Mouse (Mus musculus): ENCODE measurements around the gene Eomes. TPM values are rescaled to one million over a fixed set of nuclear protein-coding genes. Genes with fewer than 3 reads are reported as not detected.

Eomes gene
- polyA plus RNA-seq, 1 experiment from 2014 or later = 1.6 TPM

GRCm38 (mm10) chr9:118506404-118507231 lies 28.6 kb downstream of the Eomes start:
- under 1% methylated on average over 57 of the region's 57 CpGs for WGBS
- Histone ChIP-seq H3K27ac (replicated peaks; ENCODE audit: low read depth, low read length) (peak overlapping the region; percentile 81), H3K4me2 (ENCODE audit: low read length) (peak overlapping the region; percentile 99), H3K27me3 (ENCODE audit: control insufficient read depth, insufficient read depth, low read length) (no peaks in the 10 kb centered on the region), H3K4me3 (replicated peaks; ENCODE audit: low read depth, low read length) (peak overlapping the region; percentile 96), H3K9ac (replicated peaks; ENCODE audit: low read length) (peak overlapping the region; percentile 91), H3K36me3 (ENCODE audit: control insufficient read depth, insufficient read depth, low read length) (0 out of 2 replicates have a peak, but pooled peaks cover 4% of the 10 kb centered on the region), H3K9me3 (ENCODE audit: control insufficient read depth, low read length) (no peaks in the 10 kb centered on the region), H3K4me1 (ENCODE audit: control insufficient read depth, insufficient read depth, low read length) (peaks cover 21% of the 10 kb centered on the region)
- ATAC-seq (ENCODE audit: low FRiP score, low TSS enrichment) = peak; percentile 65
- DNase-seq = peak; percentile 16

DNA sequence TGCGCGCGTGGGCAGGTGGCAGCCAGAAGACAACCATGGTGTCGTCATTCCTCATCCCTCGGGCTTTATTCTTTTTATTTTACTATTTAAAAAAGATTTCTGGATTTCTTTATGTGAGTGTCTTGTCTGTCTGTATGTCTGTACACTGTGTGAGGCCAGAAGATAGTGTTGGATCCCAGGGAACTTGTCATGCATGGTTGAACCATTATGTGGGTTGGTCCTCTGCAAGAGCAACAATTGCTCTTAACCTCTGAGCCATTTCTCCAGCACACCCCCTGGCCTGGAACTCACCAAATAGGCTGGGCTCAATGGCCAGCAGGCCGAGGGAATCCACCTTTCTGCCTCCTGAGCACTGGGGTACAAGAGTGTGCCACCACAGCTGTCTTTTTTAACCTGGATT lies 29.5 kb downstream of the Eomes start:
- H3K4me3 ChIP-seq (replicated peaks; ENCODE audit: low read depth, low read length) = peak overlapping the region; percentile 96
- 0 out of 2 replicates have a peak, but pooled peaks cover 4% of the 10 kb centered on the region for H3K36me3 ChIP-seq (ENCODE audit: control insufficient read depth, insufficient read depth, low read length)
- WGBS = 65% methylated on average over 6 of the region's 6 CpGs
- DNase-seq (no peak), ATAC-seq (ENCODE audit: low FRiP score, low TSS enrichment) (no peak)
- H3K9ac ChIP-seq (replicated peaks; ENCODE audit: low read length) = peak overlapping the region; percentile 23; the same call in 1 of the 2 replicates
- H3K9me3 ChIP-seq (ENCODE audit: control insufficient read depth, low read length) = no peaks in the 10 kb centered on the region
- no peak overlapping the region for H3K27ac ChIP-seq (replicated peaks; ENCODE audit: low read depth, low read length)
- no peaks in the 10 kb centered on the region for H3K27me3 ChIP-seq (ENCODE audit: control insufficient read depth, insufficient read depth, low read length)
- H3K4me2 ChIP-seq (ENCODE audit: low read length) = peak overlapping the region; percentile 99
- H3K4me1 ChIP-seq (ENCODE audit: control insufficient read depth, insufficient read depth, low read length) = peaks cover 21% of the 10 kb centered on the region

- no peak overlapping the region for H3K9ac ChIP-seq (replicated peaks; ENCODE audit: low read length)
- 87% methylated on average over 7 of the region's 7 CpGs for WGBS
- no peaks in the 10 kb centered on the region for H3K9me3 ChIP-seq (ENCODE audit: control insufficient read depth, low read length)
- no peak overlapping the region for H3K4me3 ChIP-seq (replicated peaks; ENCODE audit: low read depth, low read length)
- 0 out of 2 replicates have a peak, but pooled peaks cover 6% of the 10 kb centered on the region for H3K36me3 ChIP-seq (ENCODE audit: control insufficient read depth, insufficient read depth, low read length)
- H3K27me3 ChIP-seq (ENCODE audit: control insufficient read depth, insufficient read depth, low read length) = no peaks in the 10 kb centered on the region
- H3K4me2 ChIP-seq (ENCODE audit: low read length) = no peak overlapping the region
- peaks cover 21% of the 10 kb centered on the region for H3K4me1 ChIP-seq (ENCODE audit: control insufficient read depth, insufficient read depth, low read length)
- DNase-seq = no peak
- no peak overlapping the region for H3K27ac ChIP-seq (replicated peaks; ENCODE audit: low read depth, low read length)
- no peak for ATAC-seq (ENCODE audit: low FRiP score, low TSS enrichment)
Measured at GRCm38 (mm10) chr9:118508601-118509000, 30.6 kb downstream of the Eomes start.

DNA sequence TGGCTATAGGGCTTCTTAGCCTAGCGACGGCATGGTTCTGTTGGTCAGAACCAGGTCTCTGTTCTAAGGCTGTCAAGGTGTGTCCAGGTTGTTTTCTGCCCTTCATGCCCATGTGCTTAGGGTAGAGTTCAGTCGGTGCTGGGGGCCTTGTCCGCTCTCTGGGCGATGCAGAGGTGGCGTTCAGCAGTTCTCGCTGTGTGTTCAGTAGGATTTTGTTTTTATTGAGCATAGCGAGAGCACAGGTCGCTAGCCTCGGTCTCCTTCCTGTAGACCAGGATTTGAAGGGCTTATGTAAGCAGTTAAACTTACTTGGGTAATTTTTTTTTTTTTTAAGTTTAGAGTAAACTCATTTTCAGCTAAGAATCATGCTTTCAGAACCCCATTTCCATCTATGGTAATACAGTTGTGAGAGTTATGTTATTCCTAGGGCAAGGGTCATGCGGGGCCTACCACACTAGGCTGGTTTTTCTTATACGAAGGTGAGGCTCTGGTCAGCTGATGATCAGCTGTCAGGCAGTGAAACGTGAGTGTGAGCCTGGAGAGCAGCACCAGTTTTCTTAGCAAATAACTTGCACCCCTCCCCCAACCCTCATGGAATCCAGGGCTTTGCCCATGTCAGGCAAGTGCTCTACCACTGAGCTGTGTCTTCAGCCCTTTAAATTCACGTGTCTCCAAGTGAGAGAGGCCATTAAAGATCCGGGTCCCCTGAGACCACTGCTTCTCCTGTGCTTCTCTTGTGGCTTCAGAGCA lies 33.1 kb downstream of the Eomes start:
- ATAC-seq (ENCODE audit: low FRiP score, low TSS enrichment) = no peak
- H3K4me3 ChIP-seq (replicated peaks; ENCODE audit: low read depth, low read length) = no peak overlapping the region
- no peaks in the 10 kb centered on the region for H3K9me3 ChIP-seq (ENCODE audit: control insufficient read depth, low read length)
- WGBS = 84% methylated on average over 15 of the region's 15 CpGs
- DNase-seq = no peak
- H3K4me1 ChIP-seq (ENCODE audit: control insufficient read depth, insufficient read depth, low read length) = peaks cover 21% of the 10 kb centered on the region
- H3K27me3 ChIP-seq (ENCODE audit: control insufficient read depth, insufficient read depth, low read length) = no peaks in the 10 kb centered on the region
- no peak overlapping the region for H3K27ac ChIP-seq (replicated peaks; ENCODE audit: low read depth, low read length)
- no peak overlapping the region for H3K9ac ChIP-seq (replicated peaks; ENCODE audit: low read length)
- H3K4me2 ChIP-seq (ENCODE audit: low read length) = no peak overlapping the region
- H3K36me3 ChIP-seq (ENCODE audit: control insufficient read depth, insufficient read depth, low read length) = peaks cover 16% of the 10 kb centered on the region

- Histone ChIP-seq H3K9me3 (ENCODE audit: control insufficient read depth, low read length) (no peaks in the 10 kb centered on the region), H3K9ac (replicated peaks; ENCODE audit: low read length) (no peak overlapping the region), H3K4me1 (ENCODE audit: control insufficient read depth, insufficient read depth, low read length) (peaks cover 12% of the 10 kb centered on the region), H3K4me3 (replicated peaks; ENCODE audit: low read depth, low read length) (no peak overlapping the region), H3K27me3 (ENCODE audit: control insufficient read depth, insufficient read depth, low read length) (no peaks in the 10 kb centered on the region), H3K27ac (replicated peaks; ENCODE audit: low read depth, low read length) (no peak overlapping the region), H3K36me3 (ENCODE audit: control insufficient read depth, insufficient read depth, low read length) (peaks cover 22% of the 10 kb centered on the region), H3K4me2 (ENCODE audit: low read length) (no peak overlapping the region)
- DNase-seq (no peak), ATAC-seq (ENCODE audit: low FRiP score, low TSS enrichment) (no peak)
- WGBS = 94% methylated on average over 3 of the region's 3 CpGs
Measured at GRCm38 (mm10) chr9:118512681-118513233, 34.7 kb downstream of the Eomes start.

DNA sequence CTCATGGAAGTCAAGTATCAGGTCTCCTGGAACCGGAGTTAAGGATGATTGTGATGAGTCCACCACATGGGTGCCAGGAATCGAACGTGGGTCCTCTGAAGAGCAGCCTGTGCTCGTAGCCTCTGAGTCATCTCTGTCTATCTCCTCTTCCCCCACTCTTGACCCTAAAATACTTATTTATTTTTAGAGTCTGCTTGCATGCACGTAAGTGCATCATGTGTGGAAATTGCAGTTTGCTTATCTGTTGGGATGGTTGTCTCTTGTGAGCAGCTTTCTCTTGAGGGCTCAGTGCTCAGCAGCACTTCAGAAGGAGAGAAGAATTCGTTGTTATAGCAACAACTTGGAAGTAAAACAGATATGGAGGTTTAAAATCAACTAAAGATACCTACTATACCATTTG lies 37.5 kb downstream of the Eomes start:
- Histone ChIP-seq H3K4me3 (replicated peaks; ENCODE audit: low read depth, low read length) (no peak overlapping the region), H3K9me3 (ENCODE audit: control insufficient read depth, low read length) (no peaks in the 10 kb centered on the region), H3K27me3 (ENCODE audit: control insufficient read depth, insufficient read depth, low read length) (no peaks in the 10 kb centered on the region), H3K4me1 (ENCODE audit: control insufficient read depth, insufficient read depth, low read length) (no peaks in the 10 kb centered on the region), H3K27ac (replicated peaks; ENCODE audit: low read depth, low read length) (no peak overlapping the region), H3K36me3 (ENCODE audit: control insufficient read depth, insufficient read depth, low read length) (peaks cover 22% of the 10 kb centered on the region), H3K4me2 (ENCODE audit: low read length) (no peak overlapping the region), H3K9ac (replicated peaks; ENCODE audit: low read length) (no peak overlapping the region)
- DNase-seq (no peak), ATAC-seq (ENCODE audit: low FRiP score, low TSS enrichment) (no peak)
- WGBS = 96% methylated on average over 6 of the region's 6 CpGs

DNA sequence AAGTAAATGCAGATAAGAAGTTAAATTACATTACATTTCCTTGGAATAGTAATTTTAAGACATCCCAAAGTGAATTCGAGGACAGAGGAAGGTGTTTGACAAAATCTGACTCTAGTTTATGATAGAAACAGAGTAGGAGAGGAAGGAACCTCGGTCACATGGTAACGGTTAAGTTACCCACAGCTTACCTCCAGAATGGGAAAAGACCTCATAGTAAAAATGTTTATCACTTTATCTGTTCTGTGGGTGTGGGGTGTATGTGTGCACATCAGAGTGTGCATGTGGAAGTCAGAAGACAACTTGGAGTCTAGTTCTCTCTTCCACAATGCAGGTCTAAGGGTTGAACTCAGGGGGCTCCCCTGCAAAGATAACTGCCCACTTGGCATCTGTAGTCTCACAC lies 38.1 kb downstream of the Eomes start:
- DNase-seq = no peak
- no peak overlapping the region for H3K27ac ChIP-seq (replicated peaks; ENCODE audit: low read depth, low read length)
- WGBS = 96% methylated on average over 3 of the region's 3 CpGs

GRCm38 (mm10) chr9:118517619-118518018 lies 39.6 kb downstream of the Eomes start:
- Histone ChIP-seq H3K27ac (replicated peaks; ENCODE audit: low read depth, low read length) (no peak overlapping the region), H3K4me1 (ENCODE audit: control insufficient read depth, insufficient read depth, low read length) (no peaks in the 10 kb centered on the region), H3K27me3 (ENCODE audit: control insufficient read depth, insufficient read depth, low read length) (no peaks in the 10 kb centered on the region), H3K4me3 (replicated peaks; ENCODE audit: low read depth, low read length) (no peak overlapping the region), H3K4me2 (ENCODE audit: low read length) (no peak overlapping the region), H3K36me3 (ENCODE audit: control insufficient read depth, insufficient read depth, low read length) (peaks cover 21% of the 10 kb centered on the region), H3K9ac (replicated peaks; ENCODE audit: low read length) (no peak overlapping the region), H3K9me3 (ENCODE audit: control insufficient read depth, low read length) (no peaks in the 10 kb centered on the region)
- no peak for DNase-seq
- ATAC-seq (ENCODE audit: low FRiP score, low TSS enrichment) = no peak
- 77% methylated on average over 8 of the region's 8 CpGs for WGBS

More for the DNA sequence above, 38.1 kb downstream of the Eomes start:
- Histone ChIP-seq H3K4me2 (ENCODE audit: low read length) (no peak overlapping the region), H3K27me3 (ENCODE audit: control insufficient read depth, insufficient read depth, low read length) (no peaks in the 10 kb centered on the region), H3K4me3 (replicated peaks; ENCODE audit: low read depth, low read length) (no peak overlapping the region), H3K9me3 (ENCODE audit: control insufficient read depth, low read length) (no peaks in the 10 kb centered on the region), H3K9ac (replicated peaks; ENCODE audit: low read length) (no peak overlapping the region), H3K36me3 (ENCODE audit: control insufficient read depth, insufficient read depth, low read length) (peaks cover 18% of the 10 kb centered on the region), H3K4me1 (ENCODE audit: control insufficient read depth, insufficient read depth, low read length) (no peaks in the 10 kb centered on the region)
- ATAC-seq (ENCODE audit: low FRiP score, low TSS enrichment) = no peak
